Mouse (Mus musculus) forebrain, postnatal 0 days (tissue): Measurements from ENCODE around the gene Mrc2. TPM values are rescaled to one million over a fixed set of nuclear protein-coding genes. Genes with fewer than 3 reads are reported as not detected.

Experiments used
- ATAC-seq: fragments of 200-750 bp; cut with Nextera tagmentation; 2 replicates; pipeline ENCODE4 v1.8.0; 2017; ENCODE audit warnings: mild to moderate bottlenecking, moderate library complexity
- DNase-seq: peaks from one replicate; pipeline ENCODE4 v3.0.0-alpha.2; 2015
- H3K27ac ChIP-seq: fragments of 300-500 bp; sonication (generic); 2 replicates; pipeline ENCODE4 v1.5.1; 2014; ENCODE audit warnings: low read depth, mild to moderate bottlenecking, antibody characterized with exemption, low read length, moderate library complexity, mixed read lengths
- H3K27me3 ChIP-seq: fragments of 300-500 bp; sonication (generic); 2 replicates; pipeline ENCODE4 v1.6.1; 2014; ENCODE audit warnings: mild to moderate bottlenecking, low read length, mixed read lengths; ENCODE audit not compliant: insufficient read depth
- H3K36me3 ChIP-seq: fragments of 300-500 bp; sonication (generic); 2 replicates; pipeline ENCODE4 v1.6.1; 2014; ENCODE audit warnings: mild to moderate bottlenecking, moderate library complexity; ENCODE audit not compliant: insufficient read depth
- H3K4me1 ChIP-seq: fragments of 300-500 bp; sonication (generic); 2 replicates; pipeline ENCODE4 v1.6.1; 2014; ENCODE audit warnings: antibody characterized with exemption; ENCODE audit not compliant: insufficient read depth
- H3K4me2 ChIP-seq: fragments of 300-500 bp; sonication (generic); 2 replicates; pipeline ENCODE4 v1.6.1; 2014; ENCODE audit warnings: low read depth, mild to moderate bottlenecking, moderate library complexity
- H3K4me3 ChIP-seq: fragments of 300-500 bp; sonication (generic); 2 replicates; pipeline ENCODE4 v1.5.1; 2014; ENCODE audit warnings: low read depth, low read length, mixed read lengths
- H3K9ac ChIP-seq: fragments of 300-500 bp; sonication (generic); 2 replicates; pipeline ENCODE4 v1.6.1; 2014; ENCODE audit warnings: mild to moderate bottlenecking
- H3K9me3 ChIP-seq: fragments of 300-500 bp; sonication (generic); 2 replicates; pipeline ENCODE4 v1.6.1; 2016; ENCODE audit warnings: low read length
- CTCF ChIP-seq: sonication (generic); IDR thresholded peaks from 2 replicates; pipeline ENCODE4 v1.5.1; 2016; ENCODE audit warnings: antibody characterized with exemption, control low read depth, low read depth
- WGBS: fragments of 180-500 bp; shearing (Covaris S2); extraction: QIAGEN DNeasy Blood & Tissue Kit; methylation state at CpG from one replicate; pipeline ENCODE4 v1.1.7; 2014; 5-methylcytosine and 5-hydroxymethylcytosine counted together
- polyA plus RNA-seq: library from polyadenylated mRNA; unstranded; fragments of >200 nt; fragmentation: Nextera tagmentation; extraction: Ambion mirVana; gene quantifications from 2 replicates; pipeline ENCODE4 v1.2.1, GENCODE M21; 2015
- total RNA-seq: library from RNA; depleted of rRNA; stranded (reverse); fragments of >200 nt; gene quantifications from 2 replicates; pipeline ENCODE4 v1.2.3, GENCODE M21; 2014

The Mrc2 gene
- total and polyA plus RNA-seq, 2 experiments from 2014 or later = 2.4 to 13.2 TPM

GRCm38 (mm10) chr11:105362946-105363597 lies 70.6 kb downstream of the Mrc2 start:
- Histone ChIP-seq H3K9ac (peak overlapping the region; percentile 80), H3K4me2 (peak overlapping the region; percentile 69), H3K27ac (peak overlapping the region; percentile 88), H3K27me3 (no peaks in the 10 kb centered on the region), H3K4me1 (peaks cover 18% of the 10 kb centered on the region), H3K36me3 (no peaks in the 10 kb centered on the region), H3K9me3 (no peaks in the 10 kb centered on the region), H3K4me3 (peak overlapping the region; percentile 58)
- ATAC-seq (peak; percentile 91), DNase-seq (peak; percentile 91)
- WGBS = under 1% methylated on average over 40 of the region's 40 CpGs
- peak; percentile 88 for TF ChIP-seq CTCF

- DNase-seq = peak; percentile 79
- 8% methylated on average over 12 of the region's 12 CpGs for WGBS
- H3K27ac ChIP-seq = peak overlapping the region; percentile 88
- TF ChIP-seq CTCF = no peak
- H3K9ac ChIP-seq = peak overlapping the region; percentile 80
- no peaks in the 10 kb centered on the region for H3K27me3 ChIP-seq
- H3K9me3 ChIP-seq = no peaks in the 10 kb centered on the region
- peak overlapping the region; percentile 58 for H3K4me3 ChIP-seq
- ATAC-seq = peak; percentile 84
- peaks cover 18% of the 10 kb centered on the region for H3K4me1 ChIP-seq
- peak overlapping the region; percentile 69 for H3K4me2 ChIP-seq
- no peaks in the 10 kb centered on the region for H3K36me3 ChIP-seq
Measured at GRCm38 (mm10) chr11:105363598-105364385, 71.3 kb downstream of the Mrc2 start.

- Histone ChIP-seq H3K27me3 (no peaks in the 10 kb centered on the region), H3K27ac (peak overlapping the region; percentile 88), H3K4me1 (peaks cover 18% of the 10 kb centered on the region), H3K36me3 (no peaks in the 10 kb centered on the region), H3K9ac (peak overlapping the region; percentile 80), H3K9me3 (no peaks in the 10 kb centered on the region), H3K4me2 (peak overlapping the region; percentile 69), H3K4me3 (peak overlapping the region; percentile 58)
- 5% methylated on average over 12 of the region's 12 CpGs for WGBS
- DNase-seq (peak; percentile 51), ATAC-seq (no peak)
- no peak for TF ChIP-seq CTCF
Measured at GRCm38 (mm10) chr11:105364386-105365065, 72.1 kb downstream of the Mrc2 start.

GRCm38 (mm10) chr11:105365611-105366010 lies 73.2 kb downstream of the Mrc2 start:
- no peak for TF ChIP-seq CTCF
- no peak for ATAC-seq
- WGBS = 92% methylated on average over 3 of the region's 3 CpGs
- Histone ChIP-seq H3K4me1 (peaks cover 18% of the 10 kb centered on the region), H3K27ac (no peak overlapping the region), H3K36me3 (no peaks in the 10 kb centered on the region), H3K9ac (no peak overlapping the region), H3K27me3 (no peaks in the 10 kb centered on the region), H3K4me2 (peak overlapping the region; percentile 69; the same call in 1 of the 2 replicates), H3K4me3 (no peak overlapping the region), H3K9me3 (no peaks in the 10 kb centered on the region)
- DNase-seq = no peak

- no peak for TF ChIP-seq CTCF
- Histone ChIP-seq H3K4me3 (no peak overlapping the region), H3K27ac (no peak overlapping the region), H3K4me1 (peaks cover 18% of the 10 kb centered on the region), H3K4me2 (no peak overlapping the region), H3K27me3 (no peaks in the 10 kb centered on the region), H3K36me3 (no peaks in the 10 kb centered on the region), H3K9ac (no peak overlapping the region), H3K9me3 (no peaks in the 10 kb centered on the region)
- WGBS = 85% methylated on average over 4 of the region's 4 CpGs
- ATAC-seq = no peak
- no peak for DNase-seq
Measured at GRCm38 (mm10) chr11:105366051-105366450, 73.6 kb downstream of the Mrc2 start.

GRCm38 (mm10) chr11:105367163-105367562 lies 74.7 kb downstream of the Mrc2 start:
- H3K27ac ChIP-seq = no peak overlapping the region
- no peak overlapping the region for H3K9ac ChIP-seq
- no peak overlapping the region for H3K4me3 ChIP-seq
- no peak for DNase-seq
- no peaks in the 10 kb centered on the region for H3K36me3 ChIP-seq
- no peaks in the 10 kb centered on the region for H3K27me3 ChIP-seq
- WGBS = 87% methylated on average over 3 of the region's 3 CpGs
- no peak for ATAC-seq
- peaks cover 18% of the 10 kb centered on the region for H3K4me1 ChIP-seq
- TF ChIP-seq CTCF = no peak
- H3K4me2 ChIP-seq = no peak overlapping the region
- H3K9me3 ChIP-seq = no peaks in the 10 kb centered on the region
